Mouse (Mus musculus) embryonic facial prominence, embryonic 11.5 days (tissue): ENCODE measurements around the gene Junb. TPM values are rescaled to one million over a fixed set of nuclear protein-coding genes. Genes with fewer than 3 reads are reported as not detected.

Experiments used
- ATAC-seq: fragments of 200-750 bp; cut with Nextera tagmentation; replicated peaks from 2 replicates; pipeline ENCODE4 v1.8.0; 2017; ENCODE audit warnings: low read depth; ENCODE audit not compliant: insufficient number of reproducible peaks, low FRiP score, low TSS enrichment
- DNase-seq: peaks from one replicate; pipeline ENCODE4 v3.0.0-alpha.2; 2015; ENCODE audit warnings: low spot score
- H3K27ac ChIP-seq: fragments of 300-500 bp; sonication (generic); replicated peaks from 2 replicates; pipeline ENCODE4 v1.5.1; 2014; ENCODE audit warnings: mild to moderate bottlenecking, low read depth, low read length, control low read depth
- H3K27me3 ChIP-seq: fragments of 300-500 bp; sonication (generic); 2 replicates; pipeline ENCODE4 v1.6.1; 2014; ENCODE audit warnings: mild to moderate bottlenecking, low read length, moderate library complexity, mixed read lengths; ENCODE audit not compliant: control insufficient read depth, insufficient read depth
- H3K36me3 ChIP-seq: fragments of 300-500 bp; sonication (generic); replicated peaks from 2 replicates; pipeline ENCODE4 v1.6.1; 2014; ENCODE audit warnings: low read depth, mild to moderate bottlenecking, low read length, moderate library complexity, mixed read lengths; ENCODE audit not compliant: control insufficient read depth, insufficient read depth
- H3K4me1 ChIP-seq: fragments of 300-500 bp; sonication (generic); 2 replicates; pipeline ENCODE4 v1.6.1; 2014; ENCODE audit warnings: low read length, mixed read lengths; ENCODE audit not compliant: control insufficient read depth, insufficient read depth
- H3K4me2 ChIP-seq: fragments of 300-500 bp; sonication (generic); 2 replicates; pipeline ENCODE4 v1.6.1; 2014; ENCODE audit warnings: low read depth, mild to moderate bottlenecking, control low read depth, low read length, moderate library complexity
- H3K4me3 ChIP-seq: fragments of 300-500 bp; sonication (generic); 2 replicates; pipeline ENCODE4 v1.5.1; 2014; ENCODE audit warnings: low read depth, low read length, control low read depth
- H3K9ac ChIP-seq: fragments of 300-500 bp; sonication (generic); replicated peaks from 2 replicates; pipeline ENCODE4 v1.6.1; 2014; ENCODE audit warnings: mild to moderate bottlenecking, control low read depth, low read length
- H3K9me3 ChIP-seq: fragments of 300-500 bp; sonication (generic); replicated peaks from 2 replicates; pipeline ENCODE4 v1.6.1; 2016; ENCODE audit warnings: mild to moderate bottlenecking, low read length, inconsistent platforms, mixed read lengths; ENCODE audit not compliant: control insufficient read depth
- WGBS: fragments of 180-500 bp; shearing (Covaris S2); extraction: QIAGEN DNeasy Blood & Tissue Kit; methylation state at CpG from one replicate; pipeline ENCODE4 v1.1.7; 2014; 5-methylcytosine and 5-hydroxymethylcytosine counted together
- polyA plus RNA-seq: library from polyadenylated mRNA; unstranded; fragments of >200 nt; fragmentation: Nextera tagmentation; extraction: Ambion mirVana; gene quantifications from 2 replicates; pipeline ENCODE4 v1.2.1, GENCODE M21; 2014

The Junb gene
- polyA plus RNA-seq: 5.4 and 6.2 TPM in 2 replicates

DNA sequence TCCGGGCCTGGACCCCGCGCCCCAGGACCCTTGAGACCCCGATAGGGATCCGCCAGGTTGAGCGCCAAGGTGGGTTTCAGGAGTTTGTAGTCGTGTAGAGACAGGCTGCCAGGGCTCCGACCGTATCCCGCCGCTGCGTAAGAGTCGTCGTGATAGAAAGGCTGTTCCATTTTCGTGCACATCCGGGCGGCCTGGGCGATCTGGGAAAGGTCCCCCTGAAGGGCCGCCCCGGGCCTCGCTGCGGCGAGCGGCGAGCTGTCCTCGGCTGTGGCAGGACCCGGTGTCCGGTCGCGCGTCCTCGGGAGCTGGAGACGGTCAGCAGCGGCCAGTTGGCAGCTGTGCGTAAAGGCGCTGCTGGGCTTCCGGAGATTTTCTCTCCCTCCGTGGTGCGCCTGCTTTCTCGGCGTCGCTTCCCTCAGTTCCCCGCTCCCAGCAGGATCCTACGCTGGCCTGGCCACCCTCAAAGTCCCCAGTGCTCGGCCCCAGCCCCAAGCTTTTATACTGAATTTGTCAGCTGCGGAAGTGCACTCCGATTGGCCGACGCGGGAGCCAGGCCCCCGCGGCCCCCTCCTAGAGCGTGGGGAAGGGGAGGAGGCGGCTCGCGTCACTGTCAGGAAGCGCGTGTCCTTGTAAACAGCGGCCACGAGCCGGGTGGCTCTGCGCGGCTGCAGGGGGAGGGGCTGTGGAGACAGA is at the start of gene Junb:
Gene Junb (minus strand): TSS at position 471 of the 693 bp plus-strand sequence.
- WGBS: under 1% methylated on average over 60 of the region's 63 CpGs
- peak within 1 kb of the TSS; percentile 36; the same call in 1 of the 2 replicates for H3K27ac ChIP-seq
- H3K9ac ChIP-seq: peak within 1 kb of the TSS; percentile 64
- H3K4me1 ChIP-seq: peaks cover 16% of the 10 kb centered on the region
- H3K36me3 ChIP-seq: no peaks in the 10 kb centered on the region
- H3K4me2 ChIP-seq: peak within 1 kb of the TSS; percentile 96
- peak within 1 kb of the TSS; percentile 50 for H3K4me3 ChIP-seq
- DNase-seq: peak; percentile 87
- peaks cover 22% of the 10 kb centered on the region for H3K27me3 ChIP-seq
- ATAC-seq: no peak
- H3K9me3 ChIP-seq: no peaks in the 10 kb centered on the region

DNA sequence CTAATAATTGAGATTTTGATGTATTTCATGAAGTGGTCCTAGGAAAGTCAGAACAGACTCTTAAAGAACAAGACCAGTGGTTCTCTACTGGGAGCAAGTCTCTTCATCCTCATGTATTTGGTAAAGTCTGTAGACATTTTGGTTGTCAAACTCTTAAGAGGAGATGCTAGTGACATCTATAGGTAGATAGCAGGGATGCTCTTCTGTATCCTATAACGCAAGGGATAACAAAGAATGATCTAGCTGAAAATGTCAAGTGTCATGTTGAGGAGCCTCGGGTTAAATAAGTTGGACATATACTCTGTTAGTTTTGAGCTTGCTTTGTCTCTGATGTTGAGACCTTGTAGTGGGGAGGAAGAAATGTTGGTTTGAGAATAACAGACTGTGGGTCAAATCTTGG is 49.4 kb upstream of the Junb start:
- Histone ChIP-seq H3K4me1 (peaks cover 4% of the 10 kb centered on the region; the same call in 1 of the 2 replicates), H3K9ac (peak overlapping the region; percentile 99; the same call in 1 of the 2 replicates), H3K4me2 (peak overlapping the region; percentile 59), H3K27ac (no peak overlapping the region), H3K4me3 (peak overlapping the region; percentile 98), H3K36me3 (no peaks in the 10 kb centered on the region; the same call in 1 of the 2 replicates), H3K9me3 (no peaks in the 10 kb centered on the region), H3K27me3 (no peaks in the 10 kb centered on the region)
- ATAC-seq (no peak), DNase-seq (no peak)
- WGBS: 37% methylated on average over 2 of the region's 2 CpGs

DNA sequence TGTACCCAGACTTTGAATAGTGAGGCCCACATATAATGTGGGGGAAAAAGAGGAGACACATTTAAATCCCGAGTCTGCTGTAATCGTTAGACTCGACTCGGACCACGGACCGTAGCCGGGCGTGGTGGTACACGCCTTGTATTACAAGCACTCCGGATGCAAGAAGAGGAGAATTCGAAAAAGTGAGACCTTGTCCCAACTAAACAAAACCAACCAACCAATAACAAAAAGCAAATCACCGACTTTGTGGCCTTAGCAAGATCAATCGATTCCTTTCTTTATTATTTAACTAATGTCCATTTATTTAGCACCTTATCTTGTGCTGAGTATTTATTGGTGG is 49.0 kb upstream of the Junb start:
- peak overlapping the region; percentile 98 for H3K4me3 ChIP-seq
- no peaks in the 10 kb centered on the region for H3K27me3 ChIP-seq
- peaks cover 4% of the 10 kb centered on the region; the same call in 1 of the 2 replicates for H3K4me1 ChIP-seq
- H3K9ac ChIP-seq: peak overlapping the region; percentile 99
- ATAC-seq (no peak), DNase-seq (no peak)
- no peaks in the 10 kb centered on the region for H3K9me3 ChIP-seq
- WGBS: under 1% methylated on average over 13 of the region's 13 CpGs
- peaks cover under 1% of the 10 kb centered on the region; the same call in 1 of the 2 replicates for H3K36me3 ChIP-seq
- peak overlapping the region; percentile 59 for H3K4me2 ChIP-seq
- H3K27ac ChIP-seq: peak overlapping the region; percentile 80

DNA sequence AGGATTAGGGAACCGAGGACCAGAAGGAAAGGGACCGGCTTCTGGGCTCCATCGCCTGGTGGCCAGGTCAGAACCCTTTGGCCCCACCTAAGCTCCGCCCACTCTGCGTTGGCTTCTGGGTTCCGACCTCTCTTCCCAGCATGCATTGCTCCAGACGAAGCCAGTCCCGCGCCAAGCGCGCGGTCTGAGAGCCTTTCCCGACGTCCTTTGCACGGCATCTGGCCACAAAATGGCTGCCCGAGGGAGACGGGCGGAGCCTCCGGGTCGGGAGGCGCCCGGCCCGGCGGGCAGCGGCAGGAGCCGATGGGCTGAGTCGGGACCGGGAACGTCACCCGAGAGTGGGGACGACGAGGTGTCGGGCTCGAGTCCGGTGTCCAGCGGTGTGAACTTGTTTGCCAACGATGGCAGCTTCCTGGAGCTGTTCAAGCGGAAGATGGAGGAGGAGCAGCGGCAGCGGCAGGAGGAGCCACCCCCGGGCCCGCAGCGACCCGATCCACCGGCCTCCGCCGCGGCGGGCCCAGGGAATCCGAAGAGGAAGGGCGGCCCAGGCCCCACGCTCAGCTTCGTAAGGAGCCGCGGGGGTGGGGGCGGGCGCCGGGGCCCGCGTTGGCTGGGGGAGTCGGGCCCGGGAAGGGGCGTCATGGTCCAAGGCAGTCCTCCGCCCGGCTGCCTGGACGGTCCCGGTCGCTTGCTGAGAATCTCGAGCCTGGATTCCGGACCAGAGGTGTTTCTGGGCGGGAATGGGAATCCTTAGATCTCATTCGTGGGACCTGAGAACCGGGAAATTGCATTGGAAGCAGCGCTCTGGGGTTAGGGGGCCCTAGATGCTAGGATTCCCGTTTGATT is 48.4 kb upstream of the Junb start, which contains the start of gene Trir:
Gene Trir (plus strand): TSS at position 154 of the 846 bp plus-strand sequence.
- Histone ChIP-seq H3K27me3 (no peaks in the 10 kb centered on the region), H3K9me3 (no peaks in the 10 kb centered on the region), H3K9ac (peak within 1 kb of the TSS; percentile 99), H3K36me3 (peaks cover 2% of the 10 kb centered on the region; the same call in 1 of the 2 replicates), H3K4me1 (peaks cover 4% of the 10 kb centered on the region; the same call in 1 of the 2 replicates), H3K4me2 (peak within 1 kb of the TSS; percentile 59), H3K4me3 (peak within 1 kb of the TSS; percentile 98), H3K27ac (peak within 1 kb of the TSS; percentile 80)
- DNase-seq (peak; percentile 97), ATAC-seq (peak; percentile 67; the same call in 1 of the 2 replicates)
- under 1% methylated on average over 69 of the region's 75 CpGs for WGBS

GRCm38 (mm10) chr8:85025098-85025932 is 46.8 kb upstream of the Junb start, which contains the start of gene Asna1:
TSS of gene Asna1 (minus strand) at chr8:85025281.
- H3K9me3 ChIP-seq: no peaks in the 10 kb centered on the region
- peak; percentile 93 for DNase-seq
- H3K27me3 ChIP-seq: no peaks in the 10 kb centered on the region
- peak within 1 kb of the TSS; percentile 76 for H3K9ac ChIP-seq
- peaks cover 4% of the 10 kb centered on the region; the same call in 1 of the 2 replicates for H3K4me1 ChIP-seq
- H3K4me3 ChIP-seq: peak within 1 kb of the TSS; percentile 88
- H3K27ac ChIP-seq: peak within 1 kb of the TSS; percentile 41; the same call in 1 of the 2 replicates
- WGBS: 7% methylated on average over 30 of the region's 30 CpGs
- H3K4me2 ChIP-seq: peak within 1 kb of the TSS; percentile 87
- peaks cover 2% of the 10 kb centered on the region; the same call in 1 of the 2 replicates for H3K36me3 ChIP-seq
- ATAC-seq: peak; percentile 86

GRCm38 (mm10) chr8:85023846-85024245 is 45.3 kb upstream of the Junb start:
- Histone ChIP-seq H3K27me3 (no peaks in the 10 kb centered on the region), H3K4me2 (no peak overlapping the region), H3K27ac (no peak overlapping the region), H3K9ac (no peak overlapping the region), H3K4me3 (no peak overlapping the region), H3K4me1 (peaks cover 4% of the 10 kb centered on the region; the same call in 1 of the 2 replicates), H3K36me3 (peaks cover 2% of the 10 kb centered on the region; the same call in 1 of the 2 replicates), H3K9me3 (no peaks in the 10 kb centered on the region)
- ATAC-seq (no peak), DNase-seq (no peak)
- WGBS: 87% methylated on average over 3 of the region's 3 CpGs

GRCm38 (mm10) chr8:85021514-85022055 is 43.1 kb upstream of the Junb start:
- H3K27me3 ChIP-seq: no peaks in the 10 kb centered on the region
- no peaks in the 10 kb centered on the region for H3K9me3 ChIP-seq
- H3K27ac ChIP-seq: no peak overlapping the region
- H3K36me3 ChIP-seq: peaks cover 2% of the 10 kb centered on the region; the same call in 1 of the 2 replicates
- WGBS: 94% methylated on average over 3 of the region's 3 CpGs
- no peak overlapping the region for H3K4me3 ChIP-seq
- no peak overlapping the region for H3K9ac ChIP-seq
- DNase-seq (no peak), ATAC-seq (no peak)
- H3K4me2 ChIP-seq: no peak overlapping the region
- H3K4me1 ChIP-seq: peaks cover 4% of the 10 kb centered on the region; the same call in 1 of the 2 replicates
